Mouse (Mus musculus) myocyte (in vitro differentiated cells): ENCODE measurements around the gene Nrde2.

ENCODE experiments used
- E2F4 ChIP-seq: IDR thresholded peaks from one replicate; pipeline ENCODE4 v1.6.1; 2011; ENCODE audit warnings: mild to moderate bottlenecking, control low read depth, moderate library complexity; ENCODE audit not compliant: insufficient read depth
- MAX ChIP-seq: IDR thresholded peaks from one replicate; pipeline ENCODE4 v1.6.1; 2011; ENCODE audit warnings: low read depth, mild to moderate bottlenecking, control low read depth
- MYOG ChIP-seq, 3 experiments: IDR thresholded peaks; one replicate each; pipeline ENCODE4 v1.6.1; 2011; ENCODE audit warnings: control low read depth in 2 of 3, low read depth in 2 of 3, mild to moderate bottlenecking in 2 of 3; ENCODE audit not compliant: insufficient read length in 2 of 3, control insufficient read depth in 1 of 3, insufficient read depth in 1 of 3
- POLR2A ChIP-seq: IDR thresholded peaks from one replicate; pipeline ENCODE4 v1.6.1; 2011; ENCODE audit warnings: low read depth, mild to moderate bottlenecking, control low read depth, moderate library complexity; ENCODE audit not compliant: insufficient read length
- POLR2AphosphoS2 ChIP-seq: IDR thresholded peaks from one replicate; pipeline ENCODE4 v1.6.1; 2011; ENCODE audit warnings: low read depth, control low read depth; ENCODE audit not compliant: insufficient read length
- REST ChIP-seq: IDR thresholded peaks from one replicate; pipeline ENCODE4 v1.6.1; 2011; ENCODE audit warnings: mild to moderate bottlenecking, control low read depth, moderate library complexity; ENCODE audit not compliant: insufficient read depth, insufficient read length
- USF1 ChIP-seq: IDR thresholded peaks from one replicate; pipeline ENCODE4 v1.6.1; 2011; ENCODE audit warnings: low read depth, mild to moderate bottlenecking, control low read depth, moderate library complexity

DNA sequence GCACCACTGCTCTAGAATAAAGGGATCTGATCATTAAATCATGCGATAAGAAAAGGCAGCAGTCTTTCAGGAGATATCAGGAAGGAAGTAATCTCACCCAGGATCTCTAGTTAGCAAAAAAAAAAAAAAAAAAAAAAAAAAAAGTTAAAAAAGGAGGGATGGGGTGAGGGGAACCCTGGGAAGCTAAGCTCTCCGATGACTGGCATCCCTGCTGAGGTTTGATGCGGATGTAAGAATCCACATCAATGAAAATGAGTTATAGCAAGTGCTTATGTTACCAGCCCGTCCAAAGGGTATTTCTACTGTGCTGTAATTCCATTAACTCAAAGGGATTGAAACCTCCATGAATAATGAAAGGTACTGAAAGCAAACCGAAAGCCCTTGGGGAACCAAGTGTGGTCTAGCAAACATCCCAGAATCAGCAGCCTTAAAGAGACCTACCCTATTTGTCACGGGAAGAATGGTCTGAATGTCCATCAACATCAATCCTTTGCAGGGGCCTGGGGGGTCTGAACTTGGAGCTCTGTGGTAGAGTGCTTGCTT lies 19.5 kb upstream of the Nrde2 start:
- TF ChIP-seq POLR2A: no peak
- TF ChIP-seq MAX: no peak
- TF ChIP-seq POLR2AphosphoS2: no peak
- TF ChIP-seq REST: no peak
- TF ChIP-seq MYOG (IDR thresholded peaks at IDR 0.05; ENCODE audit: control insufficient read depth in 1 of 3, insufficient read depth in 1 of 3, insufficient read length in 2 of 3, low read depth in 2 of 3): no peak
- no peak for TF ChIP-seq E2F4
- no peak for TF ChIP-seq USF1
